Mouse (Mus musculus): ENCODE results near the gene Ckap2. TPM values are rescaled to one million over a fixed set of nuclear protein-coding genes. Genes with fewer than 3 reads are reported as not detected.
A peak's percentile ranks its signal among the peaks of the same experiment; 100 is the strongest.

Gene Ckap2
- polyA plus RNA-seq, 1 experiment = 2.6 TPM

GRCm38 (mm10) chr8:22207535-22207934 is 21.9 kb upstream of the Ckap2 start:
- H3K4me1 ChIP-seq (ENCODE audit: control insufficient read depth, insufficient read depth, insufficient read length) = no peaks in the 10 kb centered on the region
- peaks cover 21% of the 10 kb centered on the region for H3K36me3 ChIP-seq (ENCODE audit: control insufficient read depth, insufficient read depth, low read length)
- no peaks in the 10 kb centered on the region for H3K27me3 ChIP-seq (ENCODE audit: control insufficient read depth, insufficient read depth, low read length)
- no peak for DNase-seq (ENCODE audit: low read depth in 1 of 2, low spot score in 2 of 2)
- no peak overlapping the region for H3K4me3 ChIP-seq (ENCODE audit: extremely low read depth, insufficient read depth, insufficient read length)
- 43% methylated on average over 4 of the region's 4 CpGs for WGBS
- H3K27ac ChIP-seq (ENCODE audit: insufficient read depth, low read length) = no peak overlapping the region
- no peak for TF ChIP-seq POLR2A (IDR thresholded peaks at IDR 0.05; ENCODE audit: low read depth, low read length)
- no peak for TF ChIP-seq CTCF (IDR thresholded peaks at IDR 0.05; ENCODE audit: extremely low read depth, insufficient read depth, insufficient read length, insufficient replicate concordance)

- Histone ChIP-seq H3K36me3 (ENCODE audit: control insufficient read depth, insufficient read depth, low read length) (peaks cover 12% of the 10 kb centered on the region), H3K4me3 (ENCODE audit: extremely low read depth, insufficient read depth, insufficient read length) (no peak overlapping the region), H3K27ac (ENCODE audit: insufficient read depth, low read length) (no peak overlapping the region), H3K27me3 (ENCODE audit: control insufficient read depth, insufficient read depth, low read length) (no peaks in the 10 kb centered on the region), H3K4me1 (ENCODE audit: control insufficient read depth, insufficient read depth, insufficient read length) (peaks cover under 1% of the 10 kb centered on the region; the same call in 1 of the 2 replicates)
- no peak for DNase-seq (ENCODE audit: low read depth in 1 of 2, low spot score in 2 of 2)
- 96% methylated on average over 8 of the region's 8 CpGs for WGBS
- TF ChIP-seq POLR2A (IDR thresholded peaks at IDR 0.05; ENCODE audit: low read depth, low read length) = no peak
- TF ChIP-seq CTCF (IDR thresholded peaks at IDR 0.05; ENCODE audit: extremely low read depth, insufficient read depth, insufficient read length, insufficient replicate concordance) = no peak
Measured at GRCm38 (mm10) chr8:22199481-22199880, 13.9 kb upstream of the Ckap2 start.

GRCm38 (mm10) chr8:22197914-22198313 is 12.3 kb upstream of the Ckap2 start:
- Histone ChIP-seq H3K4me1 (ENCODE audit: control insufficient read depth, insufficient read depth, insufficient read length) (peaks cover 4% of the 10 kb centered on the region), H3K36me3 (ENCODE audit: control insufficient read depth, insufficient read depth, low read length) (peaks cover 10% of the 10 kb centered on the region), H3K27me3 (ENCODE audit: control insufficient read depth, insufficient read depth, low read length) (no peaks in the 10 kb centered on the region), H3K27ac (ENCODE audit: insufficient read depth, low read length) (no peak overlapping the region), H3K4me3 (ENCODE audit: extremely low read depth, insufficient read depth, insufficient read length) (no peak overlapping the region)
- TF ChIP-seq POLR2A (IDR thresholded peaks at IDR 0.05; ENCODE audit: low read depth, low read length) (no peak), CTCF (IDR thresholded peaks at IDR 0.05; ENCODE audit: extremely low read depth, insufficient read depth, insufficient read length, insufficient replicate concordance) (no peak)
- WGBS = 94% methylated on average over 6 of the region's 6 CpGs
- DNase-seq (ENCODE audit: low read depth in 1 of 2, low spot score in 2 of 2) = no peak

- Histone ChIP-seq H3K4me1 (ENCODE audit: control insufficient read depth, insufficient read depth, insufficient read length) (peaks cover 4% of the 10 kb centered on the region), H3K27ac (ENCODE audit: insufficient read depth, low read length) (peak overlapping the region; percentile 99), H3K36me3 (ENCODE audit: control insufficient read depth, insufficient read depth, low read length) (no peaks in the 10 kb centered on the region), H3K4me3 (ENCODE audit: extremely low read depth, insufficient read depth, insufficient read length) (peak overlapping the region; percentile 96), H3K27me3 (ENCODE audit: control insufficient read depth, insufficient read depth, low read length) (no peaks in the 10 kb centered on the region)
- 7% methylated on average over 12 of the region's 12 CpGs for WGBS
- no peak for TF ChIP-seq POLR2A (IDR thresholded peaks at IDR 0.05; ENCODE audit: low read depth, low read length)
- TF ChIP-seq CTCF (IDR thresholded peaks at IDR 0.05; ENCODE audit: extremely low read depth, insufficient read depth, insufficient read length, insufficient replicate concordance) = no peak
- DNase-seq (ENCODE audit: low read depth in 1 of 2, low spot score in 2 of 2) = peak in 1 of 2 experiments; percentile 13
Measured at GRCm38 (mm10) chr8:22193432-22194010, 7.9 kb upstream of the Ckap2 start.

- Histone ChIP-seq H3K4me1 (ENCODE audit: control insufficient read depth, insufficient read depth, insufficient read length) (peaks cover 4% of the 10 kb centered on the region), H3K27me3 (ENCODE audit: control insufficient read depth, insufficient read depth, low read length) (no peaks in the 10 kb centered on the region), H3K27ac (ENCODE audit: insufficient read depth, low read length) (peak within 1 kb of the TSS; percentile 99), H3K36me3 (ENCODE audit: control insufficient read depth, insufficient read depth, low read length) (no peaks in the 10 kb centered on the region), H3K4me3 (ENCODE audit: extremely low read depth, insufficient read depth, insufficient read length) (peak within 1 kb of the TSS; percentile 96)
- peak; percentile 42 for TF ChIP-seq POLR2A (IDR thresholded peaks at IDR 0.05; ENCODE audit: low read depth, low read length)
- peak; percentile 99 for TF ChIP-seq CTCF (IDR thresholded peaks at IDR 0.05; ENCODE audit: extremely low read depth, insufficient read depth, insufficient read length, insufficient replicate concordance)
- WGBS = under 1% methylated on average over 73 of the region's 73 CpGs
- DNase-seq (ENCODE audit: low read depth in 1 of 2, low spot score in 2 of 2) = peak; percentile 61 to 79
Measured at GRCm38 (mm10) chr8:22192660-22193431, 7.2 kb upstream of the Ckap2 start, which contains the start of gene Vps36. Gene Vps36, plus strand, starts transcription at chr8:22192809.

- no peaks in the 10 kb centered on the region for H3K27me3 ChIP-seq (ENCODE audit: control insufficient read depth, insufficient read depth, low read length)
- no peaks in the 10 kb centered on the region for H3K36me3 ChIP-seq (ENCODE audit: control insufficient read depth, insufficient read depth, low read length)
- H3K27ac ChIP-seq (ENCODE audit: insufficient read depth, low read length) = no peak overlapping the region
- TF ChIP-seq CTCF (IDR thresholded peaks at IDR 0.05; ENCODE audit: extremely low read depth, insufficient read depth, insufficient read length, insufficient replicate concordance) (no peak), POLR2A (IDR thresholded peaks at IDR 0.05; ENCODE audit: low read depth, low read length) (no peak)
- WGBS = 5% methylated on average over 3 of the region's 3 CpGs
- DNase-seq (ENCODE audit: low read depth in 1 of 2, low spot score in 2 of 2) = no peak
- peak overlapping the region; percentile 88; the same call in 1 of the 2 replicates for H3K4me3 ChIP-seq (ENCODE audit: extremely low read depth, insufficient read depth, insufficient read length)
- H3K4me1 ChIP-seq (ENCODE audit: control insufficient read depth, insufficient read depth, insufficient read length) = peaks cover 2% of the 10 kb centered on the region; the same call in 1 of the 2 replicates
Measured at GRCm38 (mm10) chr8:22184884-22185283, 735 bp downstream of the Ckap2 start.

Measured in spleen, adult 2 months (tissue).